Mouse (Mus musculus) heart, embryonic 16.5 days (tissue): ENCODE results near the gene Git2. TPM values are rescaled to one million over a fixed set of nuclear protein-coding genes. Genes with fewer than 3 reads are reported as not detected.

Experiments
- ATAC-seq: fragments of 200-750 bp; cut with Nextera tagmentation; replicated peaks from 2 replicates; pipeline ENCODE4 v1.8.0; 2017; ENCODE audit warnings: moderate number of reproducible peaks; ENCODE audit not compliant: insufficient read depth, low FRiP score; ENCODE audit errors: extremely low read depth
- H3K27ac ChIP-seq: fragments of 300-500 bp; sonication (generic); 2 replicates; pipeline ENCODE4 v1.5.1; 2014; ENCODE audit warnings: mild to moderate bottlenecking, low read length, control low read depth, moderate library complexity
- H3K27me3 ChIP-seq: fragments of 300-500 bp; sonication (generic); 2 replicates; pipeline ENCODE4 v1.6.1; 2014; ENCODE audit warnings: low read length, mixed read lengths; ENCODE audit not compliant: control insufficient read depth, insufficient read depth
- H3K36me3 ChIP-seq: fragments of 300-500 bp; sonication (generic); 2 replicates; pipeline ENCODE4 v1.6.1; 2014; ENCODE audit not compliant: control insufficient read depth, insufficient read depth
- H3K4me1 ChIP-seq: fragments of 300-500 bp; sonication (generic); 2 replicates; pipeline ENCODE4 v1.6.1; 2014; ENCODE audit warnings: low read length, mixed read lengths; ENCODE audit not compliant: control insufficient read depth, insufficient read depth
- H3K4me2 ChIP-seq: fragments of 300-500 bp; sonication (generic); 2 replicates; pipeline ENCODE4 v1.6.1; 2014; ENCODE audit warnings: low read depth, mild to moderate bottlenecking, control low read depth, low read length
- H3K4me3 ChIP-seq: fragments of 300-500 bp; sonication (generic); 2 replicates; pipeline ENCODE4 v1.5.1; 2014; ENCODE audit warnings: mild to moderate bottlenecking, control low read depth, low read length
- H3K9ac ChIP-seq: fragments of 300-500 bp; sonication (generic); 2 replicates; pipeline ENCODE4 v1.6.1; 2014; ENCODE audit warnings: low read length, control low read depth
- H3K9me3 ChIP-seq: fragments of 300-500 bp; sonication (generic); replicated peaks from 2 replicates; pipeline ENCODE4 v1.6.1; 2016; ENCODE audit warnings: low read length; ENCODE audit not compliant: control insufficient read depth
- WGBS: fragments of 180-500 bp; shearing (Covaris S2); extraction: QIAGEN DNeasy Blood & Tissue Kit; methylation state at CpG from one replicate; pipeline ENCODE4 v1.1.7; 2014; 5-methylcytosine and 5-hydroxymethylcytosine counted together
- microRNA-seq: library from miRNA; unstranded; fragments of <30 nt; microRNA quantifications from one replicate; pipeline ENCODE4, GENCODE M21; 2017
- polyA plus RNA-seq: library from polyadenylated mRNA; unstranded; fragments of >200 nt; fragmentation: Nextera tagmentation; extraction: Ambion mirVana; gene quantifications from 2 replicates; pipeline ENCODE4 v1.2.1, GENCODE M21; 2015

Git2 gene
- polyA plus RNA-seq, 1 experiment from 2014 or later, result 46.6 TPM

GRCm38 (mm10) chr5:114680676-114681285 lies 94.5 kb downstream of the Git2 start:
- H3K4me2 ChIP-seq, result no peak overlapping the region
- H3K27ac ChIP-seq, result peak overlapping the region; percentile 57
- peaks cover 9% of the 10 kb centered on the region; the same call in 1 of the 2 replicates for H3K36me3 ChIP-seq
- H3K9me3 ChIP-seq, result no peaks in the 10 kb centered on the region
- peaks cover 16% of the 10 kb centered on the region for H3K4me1 ChIP-seq
- H3K9ac ChIP-seq, result 0 out of 2 replicates have a peak overlapping the region, but pooled peaks have one; percentile 3
- 57% methylated on average over 19 of the region's 19 CpGs for WGBS
- no peak overlapping the region for H3K4me3 ChIP-seq
- ATAC-seq, result no peak
- no peaks in the 10 kb centered on the region for H3K27me3 ChIP-seq

- ATAC-seq, result no peak
- Histone ChIP-seq H3K36me3 (peaks cover 12% of the 10 kb centered on the region; the same call in 1 of the 2 replicates), H3K4me1 (peaks cover 16% of the 10 kb centered on the region), H3K4me2 (no peak overlapping the region), H3K27me3 (no peaks in the 10 kb centered on the region), H3K27ac (peak overlapping the region; percentile 57), H3K9me3 (no peaks in the 10 kb centered on the region), H3K9ac (0 out of 2 replicates have a peak overlapping the region, but pooled peaks have one; percentile 3), H3K4me3 (no peak overlapping the region)
- WGBS, result 75% methylated on average over 17 of the region's 17 CpGs
Observed at GRCm38 (mm10) chr5:114679841-114680591, 95.3 kb downstream of the Git2 start.

Small RNAs within 50 kb of the gene (microRNA-seq; reads per million reads assigned to microRNA genes)
- gene Mir7028, result not detected

Other genes with a start within 250 kb of the Git2 start
- gene Fam222a, start 207.5 kb downstream of the Git2 start, polyA plus RNA-seq, result 0.83 and 0.84 TPM in 2 replicates
- gene Trpv4, start 117.1 kb downstream of the Git2 start, polyA plus RNA-seq, result 1.1 and 1.3 TPM in 2 replicates
- 58.8 and 69.2 TPM in 2 replicates for gene Gltp, start 84.5 kb downstream of the Git2 start, polyA plus RNA-seq
- 8.4 and 9.6 TPM in 2 replicates for gene Tchp, start 67.8 kb downstream of the Git2 start, polyA plus RNA-seq
- gene Ankrd13a, start 840 bp downstream of the Git2 start, polyA plus RNA-seq, result 28.4 and 33.7 TPM in 2 replicates
- gene 1500011B03Rik, start 48.0 kb upstream of the Git2 start, polyA plus RNA-seq, result 41.8 and 48.5 TPM in 2 replicates
- not detected in 2 replicates for gene 4930519G04Rik, start 78.1 kb upstream of the Git2 start, polyA plus RNA-seq
- gene Gm9936, start 83.2 kb upstream of the Git2 start, polyA plus RNA-seq, result not detected in 2 replicates
- gene Oasl2, start 121.4 kb upstream of the Git2 start, polyA plus RNA-seq, result 15.4 and 26.9 TPM in 2 replicates
- 0.89 and 1.4 TPM in 2 replicates for gene Oasl1, start 147.7 kb upstream of the Git2 start, polyA plus RNA-seq
- gene 2210016L21Rik, start 166.6 kb upstream of the Git2 start, polyA plus RNA-seq, result 32.6 and 37.1 TPM in 2 replicates
- 0.22 and 0.46 TPM in 2 replicates for gene Hnf1a, start 195.6 kb upstream of the Git2 start, polyA plus RNA-seq
- gene Sppl3, start 235.6 kb upstream of the Git2 start, polyA plus RNA-seq, result 6.8 and 7.3 TPM in 2 replicates